Mouse (Mus musculus): ENCODE measurements around the gene Dnajc12. TPM values are rescaled to one million over a fixed set of nuclear protein-coding genes. Genes with fewer than 3 reads are reported as not detected.
"Not testable (repeated sequence)": the region's sequence is repeated elsewhere in the genome, so short reads cannot be mapped to it uniquely, and the experiment has no call there.

Dnajc12 gene
- polyA plus RNA-seq, 1 experiment from 2014 or later: 9.7 TPM

- 84% methylated on average over 8 of the region's 8 CpGs for WGBS
- DNase-seq (ENCODE audit: low spot score): no peak
- H3K4me1 ChIP-seq: no peaks in the 10 kb centered on the region
- no peaks in the 10 kb centered on the region for H3K36me3 ChIP-seq
- H3K27ac ChIP-seq: no peak overlapping the region
- no peaks in the 10 kb centered on the region for H3K27me3 ChIP-seq (ENCODE audit: low read depth, poor library complexity, severe bottlenecking)
- H3K9me3 ChIP-seq (replicated peaks): no peaks in the 10 kb centered on the region
- no peak overlapping the region for H3K4me3 ChIP-seq
These were observed 44.9 kb downstream of the Dnajc12 start for GRCm38 (mm10) chr10:63427146-63427545.

GRCm38 (mm10) chr10:63428243-63429022 lies 46.2 kb downstream of the Dnajc12 start:
- Histone ChIP-seq H3K4me1 (no peaks in the 10 kb centered on the region), H3K36me3 (no peaks in the 10 kb centered on the region), H3K4me3 (peak overlapping the region; percentile 80), H3K27me3 (ENCODE audit: low read depth, poor library complexity, severe bottlenecking) (no peaks in the 10 kb centered on the region), H3K27ac (peak overlapping the region; percentile 51; the same call in 1 of the 2 replicates), H3K9me3 (replicated peaks) (no peaks in the 10 kb centered on the region)
- peak; percentile 65 for DNase-seq (ENCODE audit: low spot score)
- WGBS: 27% methylated on average over 19 of the region's 19 CpGs

- H3K36me3 ChIP-seq: no peaks in the 10 kb centered on the region
- peak overlapping the region; percentile 51; the same call in 1 of the 2 replicates for H3K27ac ChIP-seq
- WGBS: 6% methylated on average over 11 of the region's 11 CpGs
- DNase-seq (ENCODE audit: low spot score): no peak
- no peaks in the 10 kb centered on the region for H3K4me1 ChIP-seq
- H3K27me3 ChIP-seq (ENCODE audit: low read depth, poor library complexity, severe bottlenecking): no peaks in the 10 kb centered on the region
- H3K4me3 ChIP-seq: peak overlapping the region; percentile 80
- no peaks in the 10 kb centered on the region for H3K9me3 ChIP-seq (replicated peaks)
These were observed 46.7 kb downstream of the Dnajc12 start for GRCm38 (mm10) chr10:63429023-63429340.

- Histone ChIP-seq H3K4me3 (peak overlapping the region; percentile 80), H3K27me3 (ENCODE audit: low read depth, poor library complexity, severe bottlenecking) (no peaks in the 10 kb centered on the region), H3K9me3 (replicated peaks) (no peaks in the 10 kb centered on the region), H3K4me1 (no peaks in the 10 kb centered on the region), H3K36me3 (no peaks in the 10 kb centered on the region), H3K27ac (peak overlapping the region; percentile 96)
- WGBS: 1% methylated on average over 34 of the region's 34 CpGs
- DNase-seq (ENCODE audit: low spot score): peak; percentile 100
These were observed 47.1 kb downstream of the Dnajc12 start for GRCm38 (mm10) chr10:63429380-63429779.

- WGBS: under 1% methylated on average over 55 of the region's 55 CpGs
- Histone ChIP-seq H3K9me3 (replicated peaks) (no peaks in the 10 kb centered on the region), H3K4me3 (peak within 1 kb of the TSS; percentile 80), H3K4me1 (no peaks in the 10 kb centered on the region), H3K27me3 (ENCODE audit: low read depth, poor library complexity, severe bottlenecking) (no peaks in the 10 kb centered on the region), H3K36me3 (no peaks in the 10 kb centered on the region), H3K27ac (peak within 1 kb of the TSS; percentile 96)
- peak; percentile 93 for DNase-seq (ENCODE audit: low spot score)
These were observed 47.6 kb downstream of the Dnajc12 start, which contains the start of gene Ctnna3 for GRCm38 (mm10) chr10:63429785-63430305. Gene Ctnna3 (plus strand): TSS chr10:63430098.

GRCm38 (mm10) chr10:63431221-63431736 lies 49.0 kb downstream of the Dnajc12 start:
- WGBS: 94% methylated on average over 7 of the region's 7 CpGs
- no peaks in the 10 kb centered on the region for H3K9me3 ChIP-seq (replicated peaks)

GRCm38 (mm10) chr10:63432099-63432498 lies 49.9 kb downstream of the Dnajc12 start:
- Histone ChIP-seq H3K4me1 (no peaks in the 10 kb centered on the region), H3K27ac (no peak overlapping the region), H3K36me3 (no peaks in the 10 kb centered on the region), H3K4me3 (no peak overlapping the region), H3K27me3 (ENCODE audit: low read depth, poor library complexity, severe bottlenecking) (no peaks in the 10 kb centered on the region), H3K9me3 (replicated peaks) (no peaks in the 10 kb centered on the region)
- no peak for DNase-seq (ENCODE audit: low spot score)
- WGBS: 94% methylated on average over 8 of the region's 8 CpGs

More at GRCm38 (mm10) chr10:63431221-63431736, 49.0 kb downstream of the Dnajc12 start:
- Histone ChIP-seq H3K4me3 (no peak overlapping the region), H3K4me1 (no peaks in the 10 kb centered on the region), H3K27me3 (ENCODE audit: low read depth, poor library complexity, severe bottlenecking) (no peaks in the 10 kb centered on the region), H3K27ac (no peak overlapping the region), H3K36me3 (no peaks in the 10 kb centered on the region)
- no peak for DNase-seq (ENCODE audit: low spot score)

- no peaks in the 10 kb centered on the region for H3K36me3 ChIP-seq
- H3K4me1 ChIP-seq: no peaks in the 10 kb centered on the region
- no peaks in the 10 kb centered on the region for H3K27me3 ChIP-seq (ENCODE audit: low read depth, poor library complexity, severe bottlenecking)
- H3K4me3 ChIP-seq: no peak overlapping the region
- H3K27ac ChIP-seq: no peak overlapping the region
- 79% methylated on average over 2 of the region's 2 CpGs for WGBS
- no peak for DNase-seq (ENCODE audit: low spot score)
- H3K9me3 ChIP-seq (replicated peaks): no peaks in the 10 kb centered on the region
These were observed 50.6 kb downstream of the Dnajc12 start for GRCm38 (mm10) chr10:63432887-63433286.

GRCm38 (mm10) chr10:63438736-63439262 lies 56.6 kb downstream of the Dnajc12 start:
- no peak overlapping the region for H3K4me3 ChIP-seq
- H3K4me1 ChIP-seq: no peaks in the 10 kb centered on the region
- no peaks in the 10 kb centered on the region for H3K36me3 ChIP-seq
- no peaks in the 10 kb centered on the region for H3K27me3 ChIP-seq (ENCODE audit: low read depth, poor library complexity, severe bottlenecking)
- H3K9me3 ChIP-seq (replicated peaks): no peaks in the 10 kb centered on the region
- H3K27ac ChIP-seq: no peak overlapping the region
- no peak for DNase-seq (ENCODE audit: low spot score)

- Histone ChIP-seq H3K36me3 (no peaks in the 10 kb centered on the region), H3K4me3 (no peak overlapping the region), H3K4me1 (no peaks in the 10 kb centered on the region), H3K9me3 (replicated peaks) (no peaks in the 10 kb centered on the region), H3K27ac (no peak overlapping the region), H3K27me3 (ENCODE audit: low read depth, poor library complexity, severe bottlenecking) (no peaks in the 10 kb centered on the region)
- WGBS: 74% methylated on average over 7 of the region's 7 CpGs
- DNase-seq (ENCODE audit: low spot score): no peak
These were observed 57.5 kb downstream of the Dnajc12 start for GRCm38 (mm10) chr10:63439694-63440228.

- WGBS: 93% methylated on average over 13 of the region's 13 CpGs
- H3K36me3 ChIP-seq; H3K27ac ChIP-seq; H3K27me3 ChIP-seq (ENCODE audit: low read depth, poor library complexity, severe bottlenecking); H3K9me3 ChIP-seq (replicated peaks); H3K4me1 ChIP-seq; H3K4me3 ChIP-seq; DNase-seq (ENCODE audit: low spot score): not testable (repeated sequence)
These were observed 62.6 kb downstream of the Dnajc12 start for GRCm38 (mm10) chr10:63444602-63445387.

GRCm38 (mm10) chr10:63453926-63454325 lies 71.7 kb downstream of the Dnajc12 start:
- Histone ChIP-seq H3K4me3 (no peak overlapping the region), H3K4me1 (no peaks in the 10 kb centered on the region), H3K27me3 (ENCODE audit: low read depth, poor library complexity, severe bottlenecking) (no peaks in the 10 kb centered on the region), H3K36me3 (no peaks in the 10 kb centered on the region), H3K27ac (no peak overlapping the region), H3K9me3 (replicated peaks) (no peaks in the 10 kb centered on the region)
- no peak for DNase-seq (ENCODE audit: low spot score)
- WGBS: 91% methylated on average over 4 of the region's 4 CpGs
